8 mouse cellular contexts compared by ENCODE assay signal in genomic region chr2:96318556-96318955, GRCm38 (mm10). TPM values are rescaled to one million over a fixed set of nuclear protein-coding genes. Genes with fewer than 3 reads are reported as not detected.
DNase-seq lines count a peak whose midpoint lies in the region; ATAC-seq lines count a peak whose summit lies in the region.

No protein-coding gene starts in this region.

- no peak for ATAC-seq in heart, embryonic 14.5 days (ENCODE audit: insufficient number of reproducible peaks, insufficient read depth, low FRiP score, low read depth)
- ATAC-seq in forebrain, embryonic 12.5 days (ENCODE audit: low FRiP score) = no peak
- no peak for ATAC-seq in midbrain, embryonic 11.5 days (ENCODE audit: low FRiP score)
- no peak for ATAC-seq in liver, embryonic 12.5 days
- no peak for ATAC-seq in CD4-positive, CD25-positive, alpha-beta regulatory T cell, adult 4 months

- no peak overlapping the region for H3K27ac ChIP-seq in heart, embryonic 14.5 days (replicated peaks in 1 of 2; ENCODE audit: control insufficient read depth in 1 of 2, insufficient read depth in 1 of 2, low read depth in 2 of 2, low read length in 2 of 2)
- no peak overlapping the region for H3K27ac ChIP-seq in forebrain, embryonic 12.5 days
- H3K27ac ChIP-seq in midbrain, embryonic 11.5 days (ENCODE audit: low read depth, low read length) = no peak overlapping the region
- H3K27ac ChIP-seq in liver, embryonic 12.5 days = no peak overlapping the region

- peak overlapping the region; percentile 62; the same call in 1 of the 2 replicates for H3K9ac ChIP-seq in heart, embryonic 14.5 days (ENCODE audit: low read length)
- peak overlapping the region; percentile 48 for H3K9ac ChIP-seq in forebrain, embryonic 12.5 days
- H3K9ac ChIP-seq in midbrain, embryonic 11.5 days (ENCODE audit: low read length) = peak overlapping the region; percentile 6; the same call in 1 of the 2 replicates
- no peak overlapping the region for H3K9ac ChIP-seq in liver, embryonic 12.5 days

- H3K36me3 ChIP-seq in heart, embryonic 14.5 days (ENCODE audit: control insufficient read depth, insufficient read depth, low read length) = no peaks in the 10 kb centered on the region
- H3K36me3 ChIP-seq in forebrain, embryonic 12.5 days (replicated peaks) = no peaks in the 10 kb centered on the region
- H3K36me3 ChIP-seq in midbrain, embryonic 11.5 days (ENCODE audit: control insufficient read depth, insufficient read depth, low read length) = no peaks in the 10 kb centered on the region
- H3K36me3 ChIP-seq in liver, embryonic 12.5 days = no peaks in the 10 kb centered on the region

- no peaks in the 10 kb centered on the region for H3K27me3 ChIP-seq in heart, embryonic 14.5 days (ENCODE audit: control insufficient read depth, insufficient read depth, low read length)
- no peaks in the 10 kb centered on the region for H3K27me3 ChIP-seq in forebrain, embryonic 12.5 days
- H3K27me3 ChIP-seq in midbrain, embryonic 11.5 days (ENCODE audit: control insufficient read depth, insufficient read depth, low read length) = no peaks in the 10 kb centered on the region
- 0 out of 2 replicates have a peak, but pooled peaks cover 3% of the 10 kb centered on the region for H3K27me3 ChIP-seq in liver, embryonic 12.5 days (replicated peaks)

- DNase-seq in heart, postnatal 4 days = no peak
- peak; percentile 32 for DNase-seq in cerebellum, adult 11-12 months
- DNase-seq in midbrain, embryonic 11.5 days (ENCODE audit: low spot score, missing footprints) = peak; percentile 89
- no peak for DNase-seq in spleen, postnatal 14 days (ENCODE audit: low spot score in 2 of 2)

- peak overlapping the region; percentile 67 for H3K4me2 ChIP-seq in heart, embryonic 14.5 days (ENCODE audit: low read length)
- peak overlapping the region; percentile 66 for H3K4me2 ChIP-seq in forebrain, embryonic 12.5 days
- H3K4me2 ChIP-seq in midbrain, embryonic 11.5 days = peak overlapping the region; percentile 62
- no peak overlapping the region for H3K4me2 ChIP-seq in liver, embryonic 12.5 days

- 35% methylated on average over 7 of the region's 7 CpGs for WGBS in heart, embryonic 14.5 days
- WGBS in forebrain, embryonic 12.5 days = 10% methylated on average over 7 of the region's 7 CpGs
- 7% methylated on average over 7 of the region's 7 CpGs for WGBS in midbrain, embryonic 11.5 days
- 22% methylated on average over 7 of the region's 7 CpGs for WGBS in liver, embryonic 12.5 days (ENCODE audit: insufficient replicate concordance)

- peak overlapping the region; percentile 28 to 40; a peak in 3 of 4 replicates for H3K4me3 ChIP-seq in heart, embryonic 14.5 days (ENCODE audit: control insufficient read depth in 1 of 2, insufficient read depth in 1 of 2, low read depth in 1 of 2, low read length in 2 of 2)
- H3K4me3 ChIP-seq in forebrain, embryonic 12.5 days (replicated peaks) = peak overlapping the region; percentile 42
- peak overlapping the region; percentile 36 for H3K4me3 ChIP-seq in midbrain, embryonic 11.5 days (ENCODE audit: low read depth, low read length)
- H3K4me3 ChIP-seq in liver, embryonic 12.5 days = no peak overlapping the region

- H3K4me1 ChIP-seq in heart, embryonic 14.5 days (ENCODE audit: control insufficient read depth in 2 of 2, insufficient read depth in 2 of 2, low read length in 2 of 2) = peaks cover 4 to 13% of the 10 kb centered on the region in 2 experiments; a peak in 2 of 4 replicates
- peaks cover 21% of the 10 kb centered on the region for H3K4me1 ChIP-seq in forebrain, embryonic 12.5 days
- H3K4me1 ChIP-seq in midbrain, embryonic 11.5 days (ENCODE audit: control insufficient read depth, insufficient read depth, low read length) = peaks cover 6% of the 10 kb centered on the region; the same call in 1 of the 2 replicates
- no peaks in the 10 kb centered on the region for H3K4me1 ChIP-seq in liver, embryonic 12.5 days

- no peaks in the 10 kb centered on the region for H3K9me3 ChIP-seq in heart, embryonic 14.5 days (ENCODE audit: control insufficient read depth, low read length)
- no peaks in the 10 kb centered on the region for H3K9me3 ChIP-seq in forebrain, embryonic 12.5 days
- no peaks in the 10 kb centered on the region for H3K9me3 ChIP-seq in midbrain, embryonic 11.5 days (ENCODE audit: control insufficient read depth, low read length)
- H3K9me3 ChIP-seq in liver, embryonic 12.5 days (replicated peaks) = no peaks in the 10 kb centered on the region

RNA-seq across cellular contexts. Expression of gene Lrrc4c, which starts 0.6 kb away (rescaled TPM):
- 1.2 and 1.8 TPM in 2 replicates for polyA plus RNA-seq in heart, embryonic 14.5 days (2014; fragmentation: Nextera tagmentation; extraction: Ambion mirVana)
- under 1 TPM; 0.67 to 0.70 TPM for total RNA-seq in heart, postnatal 4 days (2021)
- 11.2 and 13.4 TPM in 2 replicates for polyA plus RNA-seq in forebrain, embryonic 12.5 days (2016; fragmentation: Nextera tagmentation; extraction: Ambion mirVana)
- polyA plus RNA-seq in midbrain, embryonic 11.5 days (2014; fragmentation: Nextera tagmentation; extraction: Ambion mirVana) = 3.8 and 4.9 TPM in 2 replicates
- 0.20 and 0.35 TPM in 2 replicates for polyA plus RNA-seq in liver, embryonic 12.5 days (2016; fragmentation: Nextera tagmentation; extraction: Ambion mirVana)
- polyA plus RNA-seq in CD4-positive, CD25-positive, alpha-beta regulatory T cell, adult 4 months (2017; shearing (Covaris generic)) = not detected

Comparison
In these comparisons a context has a peak if more than half of its experiments do, and no peak if none do; other contexts are left out.
1. DNase-seq: peak in cerebellum, adult 11-12 months (single experiment) and midbrain, embryonic 11.5 days (single experiment); none in heart, postnatal 4 days (single experiment) and spleen, postnatal 14 days (0 of 2).